24 mouse cellular contexts compared by ENCODE assay signal in the genomic region with DNA sequence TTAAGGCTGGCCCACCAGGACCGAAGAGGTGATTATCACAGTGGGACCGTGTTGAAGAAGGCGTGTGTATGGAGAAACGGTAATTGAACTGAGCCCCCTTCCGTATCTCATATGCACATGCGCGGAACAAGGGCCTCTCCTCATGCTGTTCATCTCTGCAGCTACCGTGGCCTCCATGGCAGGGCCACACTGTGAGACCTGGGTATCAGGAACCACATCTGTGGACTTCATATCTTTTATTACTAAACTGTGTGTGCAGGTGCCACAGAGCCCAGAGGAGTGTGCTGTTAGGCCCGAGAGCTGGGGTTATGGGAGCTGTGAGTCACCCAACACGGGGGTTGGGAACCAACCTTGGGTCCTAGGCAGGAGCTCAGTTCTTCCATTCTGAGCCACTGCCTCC. TPM values are rescaled to one million over a fixed set of nuclear protein-coding genes. Genes with fewer than 3 reads are reported as not detected.
DNase-seq lines count a peak whose midpoint lies in the region; ATAC-seq and TF ChIP-seq lines count a peak whose summit lies in the region.
"Had no signal": no experiment of that assay in that cellular context is flagged by ENCODE, and none has a peak within 500 bp of the region (broad histone marks: within the 10 kb centered on the region; RNA-seq: fewer than 3 reads in every experiment).

No protein-coding gene starts in this region.

- DNase-seq in adrenal gland, adult 2 months, result peak; percentile 40
- DNase-seq in adrenal gland, adult 18-20 months (ENCODE audit: low spot score in 2 of 2), result no peak
- DNase-seq in G1E (ENCODE audit: low spot score), result no peak
- no peak for DNase-seq in hindbrain, embryonic 10.5 days (ENCODE audit: low spot score)
- DNase-seq: cerebellum, adult 2 months; cerebellum, postnatal 25 days; heart, postnatal 10 days; kidney, adult 18-20 months; lung, postnatal 4 days; thymus, postnatal 14 days had no signal

- no peak overlapping the region for H3K4me2 ChIP-seq in liver, embryonic 12.5 days
- H3K4me2 ChIP-seq in forebrain, embryonic 15.5 days (replicated peaks), result no peak overlapping the region
- H3K4me2 ChIP-seq: embryonic facial prominence, embryonic 12.5 days; forebrain, embryonic 12.5 days; heart, embryonic 12.5 days; hindbrain, embryonic 13.5 days; lung, embryonic 15.5 days had no signal

- ATAC-seq in G1E (ENCODE audit: extremely low read depth, insufficient number of reproducible peaks, low FRiP score, poor library complexity, severe bottlenecking), result peak; percentile 31; the same call in 1 of the 2 replicates
- peak; percentile 75 for ATAC-seq in liver, embryonic 12.5 days
- ATAC-seq in megakaryocyte progenitor cell, adult 5-6 weeks (replicated peaks; ENCODE audit: poor library complexity), result peak; percentile 70
- no peak for ATAC-seq in forebrain, embryonic 15.5 days (replicated peaks)
- ATAC-seq: activated CD4-positive, CD25-positive, alpha-beta regulatory T cell, adult 4 months; inflammation-experienced regulatory T-cells, adult 6 months; Patski had no signal

- no peak overlapping the region for H3K9ac ChIP-seq in liver, embryonic 12.5 days
- H3K9ac ChIP-seq in forebrain, embryonic 15.5 days (replicated peaks), result no peak overlapping the region
- H3K9ac ChIP-seq: embryonic facial prominence, embryonic 12.5 days; forebrain, embryonic 12.5 days; heart, embryonic 12.5 days; hindbrain, embryonic 13.5 days; lung, embryonic 15.5 days had no signal

- H3K36me3 ChIP-seq in G1E (replicated peaks), result peaks cover 38% of the 10 kb centered on the region
- no peaks in the 10 kb centered on the region for H3K36me3 ChIP-seq in liver, embryonic 12.5 days
- H3K36me3 ChIP-seq in hindbrain, embryonic 10.5 days, result no peaks in the 10 kb centered on the region
- no peaks in the 10 kb centered on the region for H3K36me3 ChIP-seq in forebrain, embryonic 15.5 days
- H3K36me3 ChIP-seq: embryonic facial prominence, embryonic 12.5 days; forebrain, embryonic 12.5 days; heart, embryonic 12.5 days; hindbrain, embryonic 13.5 days; lung, embryonic 15.5 days; midbrain, embryonic 10.5 days had no signal

- TF ChIP-seq CTCF in G1E (IDR thresholded peaks at IDR 0.05; ENCODE audit: low read depth, low read length), result no peak

- no peaks in the 10 kb centered on the region for H3K27me3 ChIP-seq in G1E (ENCODE audit: insufficient read depth, low read length)
- no peaks in the 10 kb centered on the region for H3K27me3 ChIP-seq in liver, embryonic 12.5 days (replicated peaks)
- H3K27me3 ChIP-seq in hindbrain, embryonic 10.5 days (ENCODE audit: insufficient read depth, poor library complexity, severe bottlenecking), result no peaks in the 10 kb centered on the region
- H3K27me3 ChIP-seq in forebrain, embryonic 15.5 days, result no peaks in the 10 kb centered on the region
- H3K27me3 ChIP-seq: embryonic facial prominence, embryonic 12.5 days; forebrain, embryonic 12.5 days; heart, embryonic 12.5 days; hindbrain, embryonic 13.5 days; lung, embryonic 15.5 days; Patski had no signal

- 55% methylated on average over 10 of the region's 10 CpGs for WGBS in liver, embryonic 12.5 days (ENCODE audit: insufficient replicate concordance)
- 92% methylated on average over 10 of the region's 10 CpGs for WGBS in hindbrain, embryonic 10.5 days
- 92% methylated on average over 10 of the region's 10 CpGs for WGBS in forebrain, embryonic 15.5 days

- H3K9me3 ChIP-seq in G1E (replicated peaks), result no peaks in the 10 kb centered on the region
- H3K9me3 ChIP-seq in liver, embryonic 12.5 days (replicated peaks), result no peaks in the 10 kb centered on the region
- H3K9me3 ChIP-seq in hindbrain, embryonic 10.5 days, result no peaks in the 10 kb centered on the region
- no peaks in the 10 kb centered on the region for H3K9me3 ChIP-seq in forebrain, embryonic 15.5 days
- H3K9me3 ChIP-seq: embryonic facial prominence, embryonic 12.5 days; forebrain, embryonic 12.5 days; heart, embryonic 12.5 days; hindbrain, embryonic 13.5 days; lung, embryonic 15.5 days; midbrain, embryonic 10.5 days had no signal

- H3K27ac ChIP-seq in liver, embryonic 12.5 days, result no peak overlapping the region; the same call in 1 of the 2 replicates
- no peak overlapping the region for H3K27ac ChIP-seq in hindbrain, embryonic 10.5 days
- H3K27ac ChIP-seq in forebrain, embryonic 15.5 days (replicated peaks), result no peak overlapping the region
- H3K27ac ChIP-seq: embryonic facial prominence, embryonic 12.5 days; forebrain, embryonic 12.5 days; hindbrain, embryonic 13.5 days; left cerebral cortex, adult 2 months; lung, embryonic 15.5 days; midbrain, embryonic 10.5 days had no signal

- H3K4me1 ChIP-seq in G1E (ENCODE audit: insufficient read depth, low read depth, low read length), result peaks cover 44% of the 10 kb centered on the region
- H3K4me1 ChIP-seq in liver, embryonic 12.5 days, result no peaks in the 10 kb centered on the region; the same call in 1 of the 2 replicates
- H3K4me1 ChIP-seq in hindbrain, embryonic 10.5 days (replicated peaks), result no peaks in the 10 kb centered on the region
- H3K4me1 ChIP-seq in forebrain, embryonic 15.5 days, result no peaks in the 10 kb centered on the region
- H3K4me1 ChIP-seq: embryonic facial prominence, embryonic 12.5 days; forebrain, embryonic 12.5 days; heart, embryonic 12.5 days; hindbrain, embryonic 13.5 days; lung, embryonic 15.5 days; midbrain, embryonic 10.5 days had no signal

- H3K4me3 ChIP-seq in G1E (ENCODE audit: low read depth, low read length), result no peak overlapping the region
- H3K4me3 ChIP-seq in liver, embryonic 12.5 days, result no peak overlapping the region
- H3K4me3 ChIP-seq in hindbrain, embryonic 10.5 days, result no peak overlapping the region
- no peak overlapping the region for H3K4me3 ChIP-seq in forebrain, embryonic 15.5 days
- H3K4me3 ChIP-seq: embryonic facial prominence, embryonic 12.5 days; erythroblast, embryonic 14.5 days; forebrain, embryonic 12.5 days; heart, embryonic 12.5 days; hindbrain, embryonic 13.5 days; left cerebral cortex, adult 2 months; lung, embryonic 15.5 days; midbrain, embryonic 10.5 days had no signal

RNA-seq across cellular contexts. Expression of a gene that starts 35.6 kb away (rescaled TPM):
- total RNA-seq in adrenal gland, adult 2 months (2021), result 1 to 10 TPM; 1.6 to 2.3 TPM
- 0.03 and 0.15 TPM in 2 replicates for polyA plus RNA-seq in adrenal gland, adult 2 months (2012; rRNA removed)
- 1 to 10 TPM; 1.9 to 2.0 TPM for total RNA-seq in adrenal gland, adult 18-20 months (2021)
- total RNA-seq in G1E (2014; fragmentation: Nextera tagmentation), result 9.6 and 10.5 TPM in 2 replicates
- total RNA-seq in G1E (2017), result 9.0 and 9.5 TPM in 2 replicates
- polyA plus RNA-seq in G1E (2012), result 1.3 and 2.2 TPM in 2 replicates
- polyA plus RNA-seq in liver, embryonic 12.5 days (2016; fragmentation: Nextera tagmentation; extraction: Ambion mirVana), result 0.56 and 0.69 TPM in 2 replicates
- 0.24 and 1.2 TPM in 2 replicates for total RNA-seq in megakaryocyte progenitor cell, adult 5-6 weeks (2015)
- total RNA-seq in megakaryocyte progenitor cell, adult 5-6 weeks (2017), result 0.64 and 1.0 TPM in 2 replicates
- polyA plus RNA-seq in hindbrain, embryonic 10.5 days (2016; fragmentation: Nextera tagmentation; extraction: Ambion mirVana), result 1.7 and 3.0 TPM in 2 replicates
- polyA plus RNA-seq in forebrain, embryonic 15.5 days (2015; fragmentation: Nextera tagmentation; extraction: Ambion mirVana), result 24.9 and 28.1 TPM in 2 replicates
